Mouse (Mus musculus): ENCODE results near the gene Olfr204. TPM values are rescaled to one million over a fixed set of nuclear protein-coding genes. Genes with fewer than 3 reads are reported as not detected.
"Not testable (repeated sequence)": the region's sequence is repeated elsewhere in the genome, so short reads cannot be mapped to it uniquely, and the experiment has no call there.

The Olfr204 gene
- polyA plus RNA-seq (2014; fragmentation: Nextera tagmentation; extraction: Ambion mirVana) = not detected in 2 replicates

- Histone ChIP-seq H3K4me1 (ENCODE audit: insufficient read depth) (no peaks in the 10 kb centered on the region), H3K9ac (no peak within 1 kb of the TSS), H3K9me3 (ENCODE audit: low read depth, low read length) (no peaks in the 10 kb centered on the region), H3K4me2 (no peak within 1 kb of the TSS), H3K36me3 (ENCODE audit: insufficient read depth) (no peaks in the 10 kb centered on the region), H3K27me3 (ENCODE audit: insufficient read depth, low read length) (no peaks in the 10 kb centered on the region), H3K27ac (ENCODE audit: low read depth) (no peak within 1 kb of the TSS), H3K4me3 (ENCODE audit: low read depth, low read length) (no peak within 1 kb of the TSS)
- no peak for DNase-seq
- no peak for ATAC-seq (ENCODE audit: insufficient read depth)
- TF ChIP-seq CTCF (IDR thresholded peaks at IDR 0.05; ENCODE audit: low read depth) = no peak
Measured at GRCm38 (mm10) chr16:59318148-59318547, at the start of gene Olfr204. Gene Olfr204 (minus strand): TSS chr16:59318248.

GRCm38 (mm10) chr16:59363893-59364292 lies 45.8 kb upstream of the Olfr204 start, which contains the start of gene Olfr209:
Gene Olfr209 (minus strand): TSS chr16:59363993.
- H3K9ac ChIP-seq = no peak within 1 kb of the TSS
- H3K4me2 ChIP-seq = no peak within 1 kb of the TSS
- no peak within 1 kb of the TSS for H3K27ac ChIP-seq (ENCODE audit: low read depth)
- WGBS = 72% methylated on average over 2 of the region's 2 CpGs
- H3K9me3 ChIP-seq (ENCODE audit: low read depth, low read length) = no peaks in the 10 kb centered on the region
- H3K36me3 ChIP-seq (ENCODE audit: insufficient read depth) = no peaks in the 10 kb centered on the region
- no peaks in the 10 kb centered on the region for H3K27me3 ChIP-seq (ENCODE audit: insufficient read depth, low read length)
- DNase-seq = no peak
- no peak within 1 kb of the TSS for H3K4me3 ChIP-seq (ENCODE audit: low read depth, low read length)
- no peak for ATAC-seq (ENCODE audit: insufficient read depth)
- no peaks in the 10 kb centered on the region for H3K4me1 ChIP-seq (ENCODE audit: insufficient read depth)
- TF ChIP-seq CTCF (IDR thresholded peaks at IDR 0.05; ENCODE audit: low read depth) = no peak

DNA sequence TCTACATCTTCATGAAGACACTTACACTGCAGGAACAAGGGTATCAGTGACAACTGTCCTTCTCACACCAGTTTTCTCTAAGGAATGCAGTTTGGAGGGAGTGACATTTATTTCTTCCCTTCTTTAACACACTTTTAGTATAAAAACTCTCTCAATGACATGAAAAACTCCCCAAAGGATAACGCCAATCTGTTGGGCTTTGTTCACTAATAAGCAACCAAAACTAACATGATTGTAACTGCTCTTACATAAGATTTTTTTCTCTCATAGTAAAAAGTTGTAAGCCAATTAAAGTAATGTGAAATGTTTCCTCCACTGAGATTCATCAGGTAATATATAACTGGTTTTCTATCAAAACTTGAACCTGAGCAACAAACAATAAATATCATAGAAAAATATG lies 31.1 kb upstream of the Olfr204 start, which contains the start of gene Olfr206:
TSS of gene Olfr206 (minus strand) at position 101 of the 400 bp plus-strand sequence.
- Histone ChIP-seq H3K9me3 (ENCODE audit: low read depth, low read length) (no peaks in the 10 kb centered on the region; the same call in 1 of the 2 replicates), H3K36me3 (ENCODE audit: insufficient read depth) (no peaks in the 10 kb centered on the region), H3K9ac (no peak within 1 kb of the TSS), H3K4me1 (ENCODE audit: insufficient read depth) (no peaks in the 10 kb centered on the region), H3K27ac (ENCODE audit: low read depth) (no peak within 1 kb of the TSS), H3K4me3 (ENCODE audit: low read depth, low read length) (no peak within 1 kb of the TSS), H3K27me3 (ENCODE audit: insufficient read depth, low read length) (no peaks in the 10 kb centered on the region), H3K4me2 (no peak within 1 kb of the TSS)
- no peak for TF ChIP-seq CTCF (IDR thresholded peaks at IDR 0.05; ENCODE audit: low read depth)
- DNase-seq (no peak), ATAC-seq (ENCODE audit: insufficient read depth) (no peak)
- WGBS = 88% methylated on average over 1 of the region's 1 CpGs

- Histone ChIP-seq H3K36me3 (ENCODE audit: insufficient read depth) (no peaks in the 10 kb centered on the region), H3K4me2 (no peak within 1 kb of the TSS), H3K27ac (ENCODE audit: low read depth) (no peak within 1 kb of the TSS), H3K9ac (no peak within 1 kb of the TSS), H3K4me3 (ENCODE audit: low read depth, low read length) (no peak within 1 kb of the TSS), H3K9me3 (ENCODE audit: low read depth, low read length) (no peaks in the 10 kb centered on the region), H3K27me3 (ENCODE audit: insufficient read depth, low read length) (no peaks in the 10 kb centered on the region), H3K4me1 (ENCODE audit: insufficient read depth) (no peaks in the 10 kb centered on the region)
- ATAC-seq (ENCODE audit: insufficient read depth) = no peak
- no peak for DNase-seq
- TF ChIP-seq CTCF (IDR thresholded peaks at IDR 0.05; ENCODE audit: low read depth) = no peak
Measured at GRCm38 (mm10) chr16:59331038-59331437, 13.0 kb upstream of the Olfr204 start, which contains the start of gene Olfr205. Gene Olfr205 (minus strand): TSS chr16:59331138.

GRCm38 (mm10) chr16:59323262-59323661 lies 5.2 kb upstream of the Olfr204 start:
- not testable (repeated sequence) for H3K27me3 ChIP-seq (ENCODE audit: insufficient read depth, low read length); H3K36me3 ChIP-seq (ENCODE audit: insufficient read depth); H3K4me2 ChIP-seq; ATAC-seq (ENCODE audit: insufficient read depth); H3K4me1 ChIP-seq (ENCODE audit: insufficient read depth); H3K27ac ChIP-seq (ENCODE audit: low read depth); DNase-seq; H3K4me3 ChIP-seq (ENCODE audit: low read depth, low read length); H3K9ac ChIP-seq; H3K9me3 ChIP-seq (ENCODE audit: low read depth, low read length)
- WGBS = 49% methylated on average over 1 of the region's 1 CpGs

DNA sequence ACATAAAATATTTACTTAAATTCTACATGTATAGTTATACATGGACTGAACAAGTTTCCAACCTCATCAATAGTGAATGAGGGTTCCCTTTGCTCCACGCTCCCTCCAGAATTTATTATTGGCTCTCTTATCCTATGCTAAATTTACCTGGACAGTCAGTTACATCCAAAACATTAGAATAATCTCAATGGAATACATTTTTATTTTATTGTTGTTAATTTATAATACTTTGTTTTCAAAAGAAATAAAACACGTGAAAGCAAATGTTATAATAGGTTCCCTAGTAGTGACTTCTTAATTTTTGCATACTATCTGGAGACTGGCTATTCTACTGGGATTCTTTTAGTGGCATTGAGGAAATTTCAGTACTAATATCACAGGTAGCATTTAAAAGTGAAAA lies 19.5 kb downstream of the Olfr204 start, which contains the start of gene Olfr203:
TSS of gene Olfr203 (plus strand) at position 301 of the 400 bp plus-strand sequence.
- DNase-seq (no peak), ATAC-seq (ENCODE audit: insufficient read depth) (no peak)
- Histone ChIP-seq H3K36me3 (ENCODE audit: insufficient read depth) (no peaks in the 10 kb centered on the region), H3K9me3 (ENCODE audit: low read depth, low read length) (no peaks in the 10 kb centered on the region), H3K4me2 (no peak within 1 kb of the TSS), H3K4me3 (ENCODE audit: low read depth, low read length) (no peak within 1 kb of the TSS), H3K27me3 (ENCODE audit: insufficient read depth, low read length) (no peaks in the 10 kb centered on the region), H3K27ac (ENCODE audit: low read depth) (no peak within 1 kb of the TSS), H3K9ac (no peak within 1 kb of the TSS), H3K4me1 (ENCODE audit: insufficient read depth) (no peaks in the 10 kb centered on the region)
- TF ChIP-seq CTCF (IDR thresholded peaks at IDR 0.05; ENCODE audit: low read depth) = no peak
- 84% methylated on average over 2 of the region's 2 CpGs for WGBS

DNA sequence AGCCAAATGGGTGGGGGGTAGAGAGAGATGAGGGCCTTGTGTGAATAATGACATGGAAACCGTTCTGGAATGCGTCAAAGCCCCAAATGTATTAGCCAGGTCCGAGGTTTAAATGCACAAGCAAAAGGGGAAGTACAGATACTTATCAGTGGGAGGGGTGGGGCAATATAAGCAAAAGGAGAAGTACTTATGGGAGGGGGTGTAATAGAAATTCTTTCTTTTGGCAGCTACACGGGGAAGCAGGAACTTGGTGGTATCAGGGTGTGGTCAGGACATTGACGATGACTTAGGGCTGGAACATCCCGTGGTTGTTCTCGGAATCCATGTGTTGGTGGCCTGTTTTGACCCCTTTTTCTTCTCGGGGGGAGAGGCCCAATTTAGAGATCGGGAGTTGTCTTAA lies 30.5 kb downstream of the Olfr204 start:
- H3K9me3 ChIP-seq (ENCODE audit: low read depth, low read length); H3K4me3 ChIP-seq (ENCODE audit: low read depth, low read length); H3K27ac ChIP-seq (ENCODE audit: low read depth); H3K9ac ChIP-seq; DNase-seq; H3K4me2 ChIP-seq; H3K27me3 ChIP-seq (ENCODE audit: insufficient read depth, low read length); H3K4me1 ChIP-seq (ENCODE audit: insufficient read depth); H3K36me3 ChIP-seq (ENCODE audit: insufficient read depth); ATAC-seq (ENCODE audit: insufficient read depth): not testable (repeated sequence)
- WGBS = 77% methylated on average over 9 of the region's 9 CpGs

DNA sequence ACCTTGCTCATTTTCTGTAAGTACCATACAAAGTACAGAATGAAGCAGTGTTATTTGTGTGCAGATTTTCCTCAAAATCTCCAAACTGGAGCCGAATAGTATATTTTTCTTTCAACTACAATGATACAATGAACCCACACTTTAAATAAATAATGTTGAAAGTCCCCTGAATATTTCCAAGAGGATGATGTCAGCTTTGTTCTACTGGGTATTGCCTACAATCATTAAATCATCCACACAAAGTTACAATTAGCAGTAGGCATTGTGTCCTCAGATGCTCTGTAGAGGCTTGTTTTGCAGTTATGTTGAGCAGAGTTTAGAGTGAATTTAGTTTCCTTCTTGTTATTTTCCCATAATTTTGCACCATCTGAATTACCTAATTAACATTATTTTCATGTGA lies 31.4 kb downstream of the Olfr204 start, which contains the start of gene Olfr202:
TSS of gene Olfr202 (minus strand) at position 101 of the 400 bp plus-strand sequence.
- H3K36me3 ChIP-seq (ENCODE audit: insufficient read depth) = no peaks in the 10 kb centered on the region
- H3K4me3 ChIP-seq (ENCODE audit: low read depth, low read length) = no peak within 1 kb of the TSS
- no peak within 1 kb of the TSS for H3K4me2 ChIP-seq
- no peaks in the 10 kb centered on the region for H3K4me1 ChIP-seq (ENCODE audit: insufficient read depth)
- no peak within 1 kb of the TSS for H3K9ac ChIP-seq
- H3K27me3 ChIP-seq (ENCODE audit: insufficient read depth, low read length) = no peaks in the 10 kb centered on the region
- H3K27ac ChIP-seq (ENCODE audit: low read depth) = no peak within 1 kb of the TSS
- H3K9me3 ChIP-seq (ENCODE audit: low read depth, low read length) = no peaks in the 10 kb centered on the region
- ATAC-seq (ENCODE audit: insufficient read depth) (no peak), DNase-seq (no peak)
- TF ChIP-seq CTCF (IDR thresholded peaks at IDR 0.05; ENCODE audit: low read depth) = no peak
- WGBS = 81% methylated on average over 1 of the region's 1 CpGs

All from lung, embryonic 14.5 days (tissue).